Mouse (Mus musculus): ENCODE measurements around the gene Pax6.

Gene Pax6

DNA sequence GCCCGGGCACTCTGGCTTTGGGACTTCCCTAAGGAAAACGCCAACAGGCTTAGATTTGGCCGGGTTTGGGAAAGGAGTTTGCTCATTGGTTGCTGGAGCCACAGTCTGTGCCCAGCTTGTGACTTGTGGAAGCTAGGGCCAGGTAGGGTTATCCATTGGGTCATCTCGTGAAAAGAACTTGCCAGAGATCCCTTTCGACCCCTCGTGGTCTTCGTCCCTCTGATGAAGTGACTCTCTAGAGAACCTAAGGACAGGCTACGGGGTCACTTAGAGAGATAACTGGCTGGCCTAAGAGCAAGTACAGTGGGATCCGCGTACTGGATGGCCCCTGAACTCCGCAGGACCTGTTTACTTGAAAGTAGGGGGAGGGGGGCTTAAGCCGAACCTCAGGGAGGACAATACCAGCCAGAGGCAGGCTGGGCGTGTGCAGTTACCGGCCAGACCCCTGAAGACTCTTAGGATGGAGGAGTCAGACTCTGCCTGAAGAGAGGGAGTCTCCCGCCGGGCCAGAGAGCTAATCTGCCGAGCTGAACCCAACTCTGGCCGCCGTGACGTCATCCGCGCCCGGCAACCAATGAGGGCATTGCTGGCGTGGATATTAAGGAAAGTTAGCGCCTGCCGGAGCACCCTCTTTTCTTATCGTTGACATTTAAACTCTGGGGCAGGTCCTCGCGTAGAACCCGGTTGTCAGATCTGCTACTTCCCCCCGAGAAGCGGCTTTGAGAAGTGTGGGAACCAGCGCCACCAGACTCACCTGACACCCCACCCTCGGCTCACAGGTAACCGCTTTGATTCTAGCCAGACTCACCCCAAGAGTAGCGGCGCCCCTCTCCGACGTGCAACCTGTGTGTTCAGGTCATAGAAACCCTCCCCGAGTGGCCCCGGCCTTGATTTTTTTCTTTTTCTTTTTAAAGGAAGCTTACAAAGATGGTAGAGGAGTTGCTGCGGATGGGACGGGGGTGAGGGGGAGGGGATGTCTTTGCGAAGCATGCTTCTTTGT, at the start of gene Pax6:
Pax6 (plus strand) TSS at position 630 of the 1,000 bp plus-strand sequence.
- in situ Hi-C loops (cut with MboI, MseI): no loop called here

GRCm38 (mm10) chr2:105648933-105649332, 19.8 kb upstream of the Pax6 start:
- in situ Hi-C loops (cut with MboI, MseI): no loop called here

DNA sequence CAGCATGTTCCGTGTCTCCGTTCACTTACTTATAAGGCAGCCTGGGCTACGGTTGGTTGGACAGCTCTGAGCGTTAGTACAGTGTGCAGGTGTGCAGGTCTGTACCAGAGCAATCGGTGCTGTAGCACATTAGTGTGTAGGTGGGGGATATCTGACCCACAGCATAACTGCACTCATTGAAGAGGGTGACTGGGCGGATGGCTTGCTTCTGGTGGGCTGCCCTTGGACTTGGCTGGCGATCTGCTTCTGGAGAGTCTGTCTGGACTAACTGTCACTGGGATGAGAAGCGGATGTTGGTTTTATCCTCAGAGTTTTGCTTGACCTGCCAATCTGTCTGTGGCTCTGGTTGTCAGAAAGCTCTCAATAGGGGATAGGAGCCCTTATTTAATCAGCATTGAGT, 12.2 kb upstream of the Pax6 start:
- in situ Hi-C loops (cut with MboI, MseI): no loop called here

GRCm38 (mm10) chr2:105659350-105659749, 9.3 kb upstream of the Pax6 start:
- in situ Hi-C loops (cut with MboI, MseI): no loop called here

DNA sequence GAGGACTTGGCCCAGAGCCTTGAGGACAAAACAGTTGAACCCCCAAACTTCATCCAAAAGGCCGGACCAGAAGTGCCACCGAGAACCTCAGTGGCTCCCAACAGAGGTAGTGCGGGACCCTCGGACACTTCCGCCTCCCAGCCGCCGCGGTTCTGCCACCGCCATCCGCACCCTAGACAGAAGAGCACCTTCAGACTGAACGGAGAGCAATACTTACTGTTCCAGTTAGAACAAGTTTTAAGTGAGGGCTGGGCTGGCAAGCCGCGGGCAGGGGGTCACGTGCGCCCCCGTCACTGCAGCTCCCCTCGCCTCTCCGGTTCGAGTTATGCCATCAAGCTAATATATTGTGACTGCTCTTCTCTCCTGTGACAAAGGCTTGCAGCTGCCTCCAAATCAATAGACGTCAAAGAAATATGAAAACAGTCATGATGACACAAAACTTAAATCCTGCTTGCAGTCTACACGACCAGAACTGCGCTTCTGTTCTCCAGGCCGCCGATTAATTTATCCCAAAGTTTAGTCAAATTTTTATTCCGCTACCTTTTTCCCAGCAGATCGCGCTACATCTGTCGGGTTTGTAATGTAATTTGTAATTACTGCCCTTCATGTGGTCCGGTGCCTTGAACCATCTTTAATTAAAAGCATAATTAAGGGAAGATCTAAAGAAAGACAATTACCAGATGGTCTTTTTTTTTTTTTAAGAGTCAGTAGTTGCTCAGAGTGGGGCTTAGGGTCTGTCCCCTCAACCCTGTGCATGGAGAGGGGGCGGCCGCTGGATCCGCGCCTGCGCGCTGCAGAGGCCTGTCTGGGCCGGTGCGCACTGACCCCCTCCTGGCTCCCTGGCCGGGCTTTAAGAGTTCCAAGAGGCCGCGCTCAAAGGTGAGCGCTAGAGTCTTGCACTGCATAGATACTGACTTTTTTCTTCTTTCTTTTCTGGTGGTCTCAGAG, 8.5 kb upstream of the Pax6 start:
- in situ Hi-C loops (cut with MboI, MseI): no loop called here

DNA sequence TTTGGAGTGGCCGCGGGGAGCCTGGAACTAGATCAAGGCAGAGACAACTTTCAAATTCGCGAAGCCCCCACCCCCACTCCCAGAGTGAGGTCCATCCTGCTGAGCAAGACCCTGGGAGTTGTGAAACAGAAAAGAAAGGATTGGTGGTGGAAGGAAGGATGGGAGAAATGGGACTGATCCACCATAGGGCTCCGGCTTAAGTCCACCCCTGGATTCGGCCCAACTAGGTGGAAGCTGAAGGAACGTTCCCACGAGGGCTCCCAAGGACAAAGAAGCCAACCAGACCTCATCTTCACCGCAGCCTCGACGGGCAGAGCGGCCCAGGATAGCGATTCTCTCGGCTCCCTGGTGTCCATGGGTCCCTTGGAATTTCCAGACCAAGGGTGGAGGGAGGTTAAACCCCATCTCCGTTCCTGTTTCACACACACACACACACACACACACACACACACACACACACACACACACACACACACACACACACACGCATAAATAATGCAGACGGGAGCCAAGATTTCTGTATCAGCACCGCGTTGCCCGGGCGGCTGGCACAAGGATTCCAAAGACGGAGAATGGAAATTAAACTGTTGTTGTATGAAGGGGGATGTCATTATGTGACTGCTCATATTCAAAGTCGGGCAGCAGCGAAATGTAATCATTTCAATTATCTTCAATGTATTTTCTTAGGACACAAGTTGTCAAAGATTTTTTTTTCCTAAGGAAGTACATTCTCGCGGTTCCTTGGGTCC, 7.7 kb upstream of the Pax6 start:
- in situ Hi-C loops (cut with MboI, MseI): no loop called here

DNA sequence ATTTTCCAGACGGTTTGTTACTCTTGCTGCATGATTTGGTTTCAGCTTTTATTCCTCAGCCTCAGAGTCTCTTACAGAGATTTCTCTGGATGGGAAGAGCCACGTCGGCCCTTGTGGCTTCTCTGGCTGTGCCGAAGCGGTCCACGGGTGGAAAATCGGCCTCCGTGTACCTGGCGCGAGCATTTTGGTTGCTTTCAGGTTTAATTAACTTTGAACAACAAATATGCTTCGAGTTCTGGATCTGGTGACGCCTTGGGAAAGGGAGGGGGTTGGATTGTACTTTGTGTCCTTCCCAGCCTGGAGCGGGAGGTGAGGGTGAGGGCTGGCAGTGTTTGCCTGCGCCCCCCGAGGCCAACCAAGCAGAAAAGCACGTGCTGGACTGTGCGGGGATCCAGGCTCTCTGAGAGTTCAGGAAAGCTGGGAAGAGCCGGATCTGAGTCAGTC, 7.1 kb upstream of the Pax6 start:
- in situ Hi-C loops (cut with MboI, MseI): no loop called here

- in situ Hi-C loops (cut with MboI, MseI): no loop called here
Measured at GRCm38 (mm10) chr2:105662121-105662520, 6.6 kb upstream of the Pax6 start.

- in situ Hi-C loops (cut with MboI, MseI): no loop called here
Measured at GRCm38 (mm10) chr2:105662606-105663005, 6.1 kb upstream of the Pax6 start.

DNA sequence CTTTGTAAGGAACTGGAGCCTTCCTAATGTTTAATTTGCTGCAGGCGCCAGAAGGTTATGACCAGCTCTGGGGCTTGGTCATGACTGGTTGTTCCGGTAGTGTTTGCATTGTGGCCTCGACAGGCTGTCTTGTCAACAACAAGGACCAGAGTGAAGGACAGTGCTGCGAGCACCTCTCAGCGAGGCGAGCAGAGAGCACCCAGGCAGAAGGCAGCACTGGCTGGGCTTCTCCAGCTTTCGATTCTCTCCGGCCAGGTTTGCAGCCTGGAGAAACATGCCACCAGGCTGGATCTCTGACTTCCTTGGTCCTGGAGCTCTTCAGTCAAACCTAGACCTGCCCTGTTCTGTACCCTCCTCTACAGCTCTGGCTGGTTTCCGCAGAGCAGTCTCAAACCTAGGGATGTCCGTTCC, 5.6 kb upstream of the Pax6 start:
- in situ Hi-C loops (cut with MboI, MseI): no loop called here

- in situ Hi-C loops (cut with MboI, MseI): no loop called here
Measured at GRCm38 (mm10) chr2:105664996-105665395, 3.7 kb upstream of the Pax6 start.

- in situ Hi-C loops (cut with MboI, MseI): no loop called here
Measured at GRCm38 (mm10) chr2:105665491-105666250, 3.0 kb upstream of the Pax6 start.

GRCm38 (mm10) chr2:105666331-105666730, 2.4 kb upstream of the Pax6 start:
- in situ Hi-C loops (cut with MboI, MseI): no loop called here

DNA sequence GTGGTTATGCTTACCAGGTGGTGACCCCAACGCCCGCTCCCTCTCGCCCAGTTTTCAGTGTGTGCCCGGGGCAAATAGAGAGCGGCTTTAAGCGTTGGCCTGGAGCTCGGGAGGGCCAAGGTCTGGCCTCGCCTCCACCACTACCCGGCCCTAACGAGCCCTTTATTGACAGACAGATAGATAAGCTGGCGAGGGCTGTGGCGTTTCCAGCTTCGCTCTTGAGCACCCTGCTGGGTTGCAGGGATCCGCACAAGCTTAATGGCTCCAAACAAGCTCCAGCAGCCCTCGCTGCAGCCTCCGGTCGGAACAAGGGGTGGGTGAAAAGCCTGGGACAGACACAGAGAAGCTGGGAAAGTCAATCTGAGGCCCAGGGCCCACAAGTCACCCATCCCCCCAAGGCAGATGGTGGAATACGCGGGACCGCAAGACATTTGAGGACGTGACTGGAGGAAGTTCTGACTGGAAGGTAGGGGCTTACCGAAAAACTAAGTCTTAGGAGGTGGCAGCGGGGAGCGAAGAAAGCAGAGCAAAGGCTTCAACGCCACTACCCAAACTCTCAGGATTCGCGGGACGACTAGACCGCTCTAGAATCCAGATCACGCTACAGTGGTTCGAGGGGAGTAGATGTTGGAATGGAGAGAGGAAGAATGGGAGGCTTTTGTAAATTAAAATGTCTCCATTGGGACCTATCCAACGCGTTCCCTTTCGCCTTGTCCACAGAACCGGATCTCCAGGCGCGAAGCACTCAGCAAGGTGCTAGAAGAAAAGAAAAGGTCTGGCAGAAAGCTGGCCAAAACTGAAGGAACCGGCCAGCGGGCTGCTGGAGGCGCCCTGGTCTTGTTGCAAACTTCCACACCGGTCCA, 1.7 kb upstream of the Pax6 start:
- in situ Hi-C loops (cut with MboI, MseI): no loop called here

DNA sequence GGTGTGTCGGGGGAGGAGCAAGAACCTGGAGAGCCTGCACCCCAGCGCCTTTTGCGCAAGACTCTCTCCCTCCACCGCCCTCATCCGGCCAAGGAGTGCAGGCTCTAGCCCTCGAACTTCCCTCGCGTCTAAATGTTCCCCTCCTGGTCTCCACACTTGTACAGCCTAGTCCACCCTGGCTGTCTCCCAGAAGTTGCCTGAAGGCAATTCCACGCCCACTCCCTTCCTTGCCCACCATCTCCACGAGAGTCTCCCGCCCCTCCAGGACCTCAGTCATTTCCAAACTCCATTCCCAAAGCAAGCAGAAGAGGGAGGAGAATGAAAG, 1.1 kb upstream of the Pax6 start:
- in situ Hi-C loops (cut with MboI, MseI): no loop called here

- in situ Hi-C loops (cut with MboI, MseI): no loop called here
Measured at GRCm38 (mm10) chr2:105669371-105669861, 716 bp downstream of the Pax6 start.

GRCm38 (mm10) chr2:105669881-105670730, 1.4 kb downstream of the Pax6 start:
- in situ Hi-C loops (cut with MboI, MseI): loop anchor here (5.0 to 10.0 kb wide), 3 partner anchors 237 to 1065 kb away; no protein-coding TSS in a partner anchor

DNA sequence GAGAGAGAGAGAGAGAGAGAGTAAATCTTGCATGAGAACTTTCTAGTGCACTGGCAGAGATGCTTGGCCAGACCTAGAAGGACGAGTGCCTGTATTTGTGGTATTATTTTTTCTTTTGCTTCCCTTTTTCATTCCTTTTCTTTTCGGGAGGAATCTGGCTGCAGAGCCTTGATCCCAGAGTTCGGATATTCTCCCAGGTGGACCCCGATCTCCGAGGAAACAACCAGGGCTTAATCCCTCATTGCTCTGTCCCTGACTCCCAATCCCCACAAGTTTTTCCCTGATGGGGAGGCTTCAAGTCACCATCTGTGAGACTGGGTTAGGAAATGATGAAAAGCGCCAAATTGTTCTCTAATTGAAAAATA, 2.0 kb downstream of the Pax6 start:
- in situ Hi-C loops (cut with MboI, MseI): loop anchor here (5.0 to 10.0 kb wide), 3 partner anchors 237 to 1066 kb away; no protein-coding TSS in a partner anchor
